Mouse (Mus musculus): ENCODE data around the gene Per1. TPM values are rescaled to one million over a fixed set of nuclear protein-coding genes. Genes with fewer than 3 reads are reported as not detected.

Gene Per1
- polyA plus RNA-seq, 1 experiment from 2014 or later = 10.5 TPM

DNA sequence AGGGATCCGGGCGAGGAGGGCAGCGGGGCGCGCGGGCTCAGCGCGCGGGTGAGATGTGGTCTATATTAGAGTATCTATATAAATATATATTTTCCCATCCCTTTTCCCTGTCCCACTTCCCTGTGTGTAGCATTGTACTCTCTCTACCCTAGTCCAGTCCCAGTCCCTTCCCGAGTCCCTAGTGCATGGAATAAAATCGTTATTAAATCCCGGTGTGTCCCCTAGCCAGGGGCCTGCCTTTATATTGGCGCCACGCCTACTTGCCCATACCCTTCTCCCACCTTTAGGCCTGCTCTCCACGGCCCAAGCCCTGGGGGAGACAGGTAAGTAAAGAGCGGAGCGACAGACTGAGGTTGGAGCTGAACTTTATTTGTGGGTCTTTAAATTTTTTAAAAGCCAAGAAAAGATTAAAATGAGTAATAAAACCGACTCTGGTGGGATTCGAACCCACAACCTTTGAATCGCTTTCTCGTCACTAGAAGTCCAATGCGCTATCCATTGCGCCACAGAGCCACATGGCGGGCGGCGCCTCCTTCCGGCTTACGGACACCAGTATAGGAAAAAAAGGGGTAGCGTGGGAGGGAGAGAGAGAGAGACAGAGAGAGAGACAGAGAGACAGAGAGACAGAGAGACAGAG lies 28.2 kb downstream of the Per1 start:
- ATAC-seq (ENCODE audit: insufficient number of reproducible peaks, insufficient read depth, low FRiP score, low read depth) = 0 out of 2 replicates have a peak, but pooled peaks have one; percentile 2
- Histone ChIP-seq H3K36me3 (ENCODE audit: control insufficient read depth, insufficient read depth, low read length) (no peaks in the 10 kb centered on the region), H3K4me2 (replicated peaks; ENCODE audit: low read depth, low read length) (peak overlapping the region; percentile 94), H3K4me1 (ENCODE audit: control insufficient read depth, insufficient read depth, low read length) (peaks cover 17% of the 10 kb centered on the region), H3K27me3 (ENCODE audit: control insufficient read depth, insufficient read depth, low read length) (no peaks in the 10 kb centered on the region), H3K4me3 (ENCODE audit: low read depth, low read length) (peak overlapping the region; percentile 70), H3K9me3 (ENCODE audit: control insufficient read depth, low read depth, low read length) (no peaks in the 10 kb centered on the region), H3K9ac (replicated peaks; ENCODE audit: low read depth, low read length) (peak overlapping the region; percentile 60), H3K27ac (ENCODE audit: low read length) (peak overlapping the region; percentile 87; the same call in 1 of the 2 replicates)
- under 1% methylated on average over 29 of the region's 29 CpGs for WGBS

DNA sequence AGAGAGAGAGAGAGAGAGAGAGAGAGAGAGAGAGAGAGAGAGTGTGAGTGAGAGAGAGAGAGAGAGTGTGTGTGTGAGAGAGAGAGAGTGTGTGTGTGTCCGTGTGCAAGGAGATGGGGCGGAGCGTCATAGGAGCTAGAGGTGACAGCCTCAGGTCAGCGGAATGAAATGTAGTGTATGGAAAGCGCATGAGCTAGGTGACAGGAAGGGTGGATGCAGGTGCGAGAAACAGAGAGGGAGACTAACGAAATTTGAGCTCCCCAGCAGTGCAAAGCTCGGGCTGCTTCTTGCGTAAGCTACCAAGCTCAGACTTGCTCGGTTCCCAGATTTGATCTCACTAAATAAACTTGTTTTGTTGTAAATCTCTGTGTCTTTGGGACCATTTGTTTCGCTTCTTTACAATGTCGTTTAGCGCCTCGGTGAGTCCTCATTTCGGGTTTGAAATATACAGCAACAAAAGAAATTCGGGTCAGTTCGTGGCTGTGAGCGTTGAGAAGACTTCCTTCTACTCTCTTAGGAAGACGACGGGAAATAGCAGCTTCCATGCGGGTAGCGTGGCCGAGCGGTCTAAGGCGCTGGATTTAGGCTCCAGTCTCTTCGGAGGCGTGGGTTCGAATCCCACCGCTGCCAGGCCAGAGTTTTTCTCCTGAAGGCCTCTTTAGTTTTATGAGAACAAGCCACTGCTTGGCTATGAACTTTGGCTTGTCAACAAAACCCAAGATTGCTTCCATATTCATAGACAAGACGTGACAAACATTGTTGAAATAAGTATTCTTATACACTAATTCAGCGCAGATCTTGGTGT lies 28.9 kb downstream of the Per1 start:
- no peaks in the 10 kb centered on the region for H3K9me3 ChIP-seq (ENCODE audit: control insufficient read depth, low read depth, low read length)
- peak; percentile 53; the same call in 1 of the 2 replicates for ATAC-seq (ENCODE audit: insufficient number of reproducible peaks, insufficient read depth, low FRiP score, low read depth)
- H3K4me3 ChIP-seq (ENCODE audit: low read depth, low read length) = peak overlapping the region; percentile 70
- H3K27me3 ChIP-seq (ENCODE audit: control insufficient read depth, insufficient read depth, low read length) = no peaks in the 10 kb centered on the region
- under 1% methylated on average over 31 of the region's 31 CpGs for WGBS
- peak overlapping the region; percentile 94 for H3K4me2 ChIP-seq (replicated peaks; ENCODE audit: low read depth, low read length)
- H3K4me1 ChIP-seq (ENCODE audit: control insufficient read depth, insufficient read depth, low read length) = peaks cover 16% of the 10 kb centered on the region
- H3K27ac ChIP-seq (ENCODE audit: low read length) = peak overlapping the region; percentile 80
- peak overlapping the region; percentile 25; the same call in 1 of the 2 replicates for H3K9ac ChIP-seq (replicated peaks; ENCODE audit: low read depth, low read length)
- H3K36me3 ChIP-seq (ENCODE audit: control insufficient read depth, insufficient read depth, low read length) = no peaks in the 10 kb centered on the region

DNA sequence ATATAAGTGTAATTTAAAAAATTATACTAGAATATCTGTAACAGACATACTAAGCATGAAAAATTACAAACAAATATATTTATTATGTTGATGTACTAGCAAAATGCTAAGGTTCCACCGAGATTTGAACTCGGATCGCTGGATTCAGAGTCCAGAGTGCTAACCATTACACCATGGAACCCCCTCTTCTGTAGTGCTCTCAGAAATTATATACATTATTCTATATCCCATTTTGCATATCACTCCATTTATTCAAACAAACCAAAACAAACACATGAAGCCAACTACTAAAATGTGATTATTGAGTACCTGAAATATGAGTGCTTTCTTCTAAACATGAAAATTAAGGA lies 29.5 kb downstream of the Per1 start:
- Histone ChIP-seq H3K36me3 (ENCODE audit: control insufficient read depth, insufficient read depth, low read length) (no peaks in the 10 kb centered on the region), H3K4me2 (replicated peaks; ENCODE audit: low read depth, low read length) (0 out of 2 replicates have a peak overlapping the region, but pooled peaks have one; percentile 94), H3K9ac (replicated peaks; ENCODE audit: low read depth, low read length) (no peak overlapping the region), H3K27me3 (ENCODE audit: control insufficient read depth, insufficient read depth, low read length) (no peaks in the 10 kb centered on the region), H3K4me3 (ENCODE audit: low read depth, low read length) (peak overlapping the region; percentile 70), H3K4me1 (ENCODE audit: control insufficient read depth, insufficient read depth, low read length) (peaks cover 11% of the 10 kb centered on the region), H3K9me3 (ENCODE audit: control insufficient read depth, low read depth, low read length) (no peaks in the 10 kb centered on the region), H3K27ac (ENCODE audit: low read length) (no peak overlapping the region)
- peak; percentile 16; the same call in 1 of the 2 replicates for ATAC-seq (ENCODE audit: insufficient number of reproducible peaks, insufficient read depth, low FRiP score, low read depth)
- 2% methylated on average over 3 of the region's 3 CpGs for WGBS

DNA sequence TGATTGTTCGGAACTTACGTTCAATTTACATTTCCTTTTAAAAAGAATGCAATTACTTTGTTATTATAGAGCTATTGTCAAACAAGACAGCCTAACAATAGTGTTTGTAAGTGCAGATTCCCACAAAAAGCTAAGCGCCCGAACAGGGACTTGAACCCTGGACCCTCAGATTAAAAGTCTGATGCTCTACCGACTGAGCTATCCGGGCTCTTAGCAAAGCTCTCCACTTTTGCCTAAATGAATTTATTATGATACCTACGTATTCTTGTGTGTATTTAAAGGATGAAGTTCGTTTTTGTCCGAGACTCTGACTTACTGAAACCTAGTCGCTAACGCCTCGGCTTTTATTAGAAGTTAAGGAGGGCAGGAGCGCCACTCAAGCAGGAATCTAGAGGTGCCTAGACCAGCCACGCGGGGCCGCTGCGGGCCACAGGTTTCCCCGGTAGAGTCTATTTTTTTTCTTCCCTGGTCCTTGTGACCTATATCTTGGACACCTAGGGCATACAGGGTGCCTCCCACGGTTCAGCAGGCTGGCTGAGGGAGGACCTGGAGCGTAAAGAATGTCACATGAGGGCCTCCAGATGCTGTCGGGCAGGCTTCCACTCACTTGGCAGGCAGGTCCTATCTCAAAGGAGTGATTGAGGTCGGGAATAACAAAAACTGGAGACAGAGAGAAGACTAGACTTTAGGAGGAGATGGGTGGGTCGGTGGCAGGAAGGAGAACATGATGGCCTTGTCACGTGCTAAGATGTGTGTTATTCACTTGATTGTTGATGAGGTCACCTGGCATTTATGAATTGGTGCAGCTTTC lies 30.2 kb downstream of the Per1 start:
- Histone ChIP-seq H3K4me2 (replicated peaks; ENCODE audit: low read depth, low read length) (peak overlapping the region; percentile 79), H3K27ac (ENCODE audit: low read length) (peak overlapping the region; percentile 56), H3K9ac (replicated peaks; ENCODE audit: low read depth, low read length) (peak overlapping the region; percentile 19; the same call in 1 of the 2 replicates), H3K4me3 (ENCODE audit: low read depth, low read length) (peak overlapping the region; percentile 48), H3K27me3 (ENCODE audit: control insufficient read depth, insufficient read depth, low read length) (no peaks in the 10 kb centered on the region), H3K36me3 (ENCODE audit: control insufficient read depth, insufficient read depth, low read length) (no peaks in the 10 kb centered on the region), H3K9me3 (ENCODE audit: control insufficient read depth, low read depth, low read length) (no peaks in the 10 kb centered on the region), H3K4me1 (ENCODE audit: control insufficient read depth, insufficient read depth, low read length) (peaks cover 6% of the 10 kb centered on the region)
- WGBS = under 1% methylated on average over 24 of the region's 24 CpGs
- ATAC-seq (ENCODE audit: insufficient number of reproducible peaks, insufficient read depth, low FRiP score, low read depth) = peak; percentile 25

DNA sequence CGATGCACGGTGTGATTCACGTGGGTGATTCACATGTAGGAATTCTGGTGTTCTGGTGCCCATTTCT lies 30.7 kb downstream of the Per1 start, which contains the start of gene Aloxe3:
Aloxe3 (plus strand) TSS at position 45 of the 67 bp plus-strand sequence.
- H3K36me3 ChIP-seq (ENCODE audit: control insufficient read depth, insufficient read depth, low read length) = no peaks in the 10 kb centered on the region
- ATAC-seq (ENCODE audit: insufficient number of reproducible peaks, insufficient read depth, low FRiP score, low read depth) = no peak
- H3K27ac ChIP-seq (ENCODE audit: low read length) = peak within 1 kb of the TSS; percentile 56
- no peaks in the 10 kb centered on the region for H3K27me3 ChIP-seq (ENCODE audit: control insufficient read depth, insufficient read depth, low read length)
- H3K9me3 ChIP-seq (ENCODE audit: control insufficient read depth, low read depth, low read length) = no peaks in the 10 kb centered on the region
- peak within 1 kb of the TSS; percentile 79 for H3K4me2 ChIP-seq (replicated peaks; ENCODE audit: low read depth, low read length)
- H3K4me3 ChIP-seq (ENCODE audit: low read depth, low read length) = peak within 1 kb of the TSS; percentile 48
- WGBS = 2% methylated on average over 3 of the region's 3 CpGs
- H3K9ac ChIP-seq (replicated peaks; ENCODE audit: low read depth, low read length) = peak within 1 kb of the TSS; percentile 19; the same call in 1 of the 2 replicates
- peaks cover 2% of the 10 kb centered on the region; the same call in 1 of the 2 replicates for H3K4me1 ChIP-seq (ENCODE audit: control insufficient read depth, insufficient read depth, low read length)

DNA sequence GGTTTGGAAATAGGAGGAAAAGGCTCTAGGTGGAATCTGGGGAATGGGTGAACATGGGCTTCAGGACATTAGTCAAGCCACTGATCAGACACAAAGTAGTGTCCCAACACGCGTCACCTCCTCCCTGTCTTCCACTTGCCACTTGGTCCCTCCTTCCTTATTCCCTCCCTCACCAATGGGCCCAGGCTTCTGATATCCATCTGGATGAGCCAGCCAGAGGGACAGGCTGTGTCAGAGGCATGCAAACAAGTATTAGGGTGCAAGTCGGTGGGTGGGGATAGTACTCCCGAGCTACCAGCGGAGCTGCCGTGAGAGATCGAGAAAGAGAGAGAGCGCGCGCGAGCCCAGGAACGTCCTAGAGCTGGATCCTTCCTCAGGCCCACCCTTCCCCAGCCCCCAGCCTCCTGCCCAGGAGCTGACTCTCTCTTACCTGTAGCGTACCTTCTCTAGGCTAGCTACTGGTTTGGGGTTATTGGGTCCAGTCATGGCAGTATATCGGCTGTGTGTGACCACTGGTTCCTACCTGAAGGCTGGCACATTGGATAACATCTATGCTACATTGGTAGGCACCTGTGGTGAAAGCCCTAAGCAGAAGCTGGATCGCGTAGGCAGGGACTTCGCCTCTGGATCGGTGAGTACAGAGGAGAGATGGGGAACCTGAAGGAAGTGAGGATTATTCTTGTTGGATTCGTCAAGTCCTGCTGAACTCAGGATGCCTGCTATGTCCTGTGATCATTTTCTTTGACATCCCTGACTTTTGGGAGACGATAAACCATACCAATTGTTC lies 31.1 kb downstream of the Per1 start:
- 12% methylated on average over 20 of the region's 20 CpGs for WGBS
- H3K36me3 ChIP-seq (ENCODE audit: control insufficient read depth, insufficient read depth, low read length) = no peaks in the 10 kb centered on the region
- H3K4me2 ChIP-seq (replicated peaks; ENCODE audit: low read depth, low read length) = peak overlapping the region; percentile 79
- no peak for ATAC-seq (ENCODE audit: insufficient number of reproducible peaks, insufficient read depth, low FRiP score, low read depth)
- no peak overlapping the region for H3K27ac ChIP-seq (ENCODE audit: low read length)
- peak overlapping the region; percentile 19; the same call in 1 of the 2 replicates for H3K9ac ChIP-seq (replicated peaks; ENCODE audit: low read depth, low read length)
- H3K4me3 ChIP-seq (ENCODE audit: low read depth, low read length) = peak overlapping the region; percentile 48
- no peaks in the 10 kb centered on the region for H3K9me3 ChIP-seq (ENCODE audit: control insufficient read depth, low read depth, low read length)
- no peaks in the 10 kb centered on the region for H3K27me3 ChIP-seq (ENCODE audit: control insufficient read depth, insufficient read depth, low read length)
- no peaks in the 10 kb centered on the region; the same call in 1 of the 2 replicates for H3K4me1 ChIP-seq (ENCODE audit: control insufficient read depth, insufficient read depth, low read length)

DNA sequence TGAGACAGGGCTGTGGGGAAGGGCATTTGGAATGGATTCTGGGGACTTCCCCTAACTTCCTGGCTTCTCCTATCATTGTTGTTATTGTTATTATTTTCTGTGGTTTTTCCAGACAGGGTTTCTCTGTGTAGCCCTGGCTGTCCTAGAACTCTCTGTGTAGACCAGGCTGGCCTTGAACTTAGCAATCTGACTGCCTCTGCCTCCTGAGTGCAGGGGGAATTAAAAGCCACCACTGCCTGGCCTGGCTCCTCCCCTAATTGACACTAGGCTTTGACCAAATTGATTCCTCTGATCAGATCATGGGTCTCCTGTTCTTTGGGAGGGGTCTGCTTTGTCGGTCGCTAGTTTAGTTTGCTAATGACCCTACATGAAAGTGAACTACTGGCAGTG lies 31.7 kb downstream of the Per1 start:
- no peaks in the 10 kb centered on the region for H3K27me3 ChIP-seq (ENCODE audit: control insufficient read depth, insufficient read depth, low read length)
- no peaks in the 10 kb centered on the region for H3K36me3 ChIP-seq (ENCODE audit: control insufficient read depth, insufficient read depth, low read length)
- H3K4me1 ChIP-seq (ENCODE audit: control insufficient read depth, insufficient read depth, low read length) = no peaks in the 10 kb centered on the region; the same call in 1 of the 2 replicates
- no peak for ATAC-seq (ENCODE audit: insufficient number of reproducible peaks, insufficient read depth, low FRiP score, low read depth)
- H3K27ac ChIP-seq (ENCODE audit: low read length) = no peak overlapping the region
- H3K4me3 ChIP-seq (ENCODE audit: low read depth, low read length) = no peak overlapping the region
- H3K4me2 ChIP-seq (replicated peaks; ENCODE audit: low read depth, low read length) = no peak overlapping the region
- 45% methylated on average over 2 of the region's 2 CpGs for WGBS
- H3K9ac ChIP-seq (replicated peaks; ENCODE audit: low read depth, low read length) = no peak overlapping the region
- H3K9me3 ChIP-seq (ENCODE audit: control insufficient read depth, low read depth, low read length) = no peaks in the 10 kb centered on the region
